Mouse (Mus musculus) spleen, adult 12 weeks (tissue): ENCODE results near the gene Ptrh2.
A peak's percentile ranks its signal among the peaks of the same experiment; 100 is the strongest.
"Not testable (repeated sequence)": the region's sequence is repeated elsewhere in the genome, so short reads cannot be mapped to it uniquely, and the experiment has no call there.

Experiments
- DNase-seq: peaks from one replicate; pipeline ENCODE4 v3.0.0; 2022; ENCODE audit warnings: low spot score

The Ptrh2 gene

GRCm38 (mm10) chr11:86734241-86734939 is 50.6 kb downstream of the Ptrh2 start:
- DNase-seq = no peak

GRCm38 (mm10) chr11:86734993-86735392 is 51.2 kb downstream of the Ptrh2 start:
- no peak for DNase-seq

- peak; percentile 41 for DNase-seq
Measured at GRCm38 (mm10) chr11:86737301-86738000, 53.7 kb downstream of the Ptrh2 start.

GRCm38 (mm10) chr11:86738308-86738707 is 54.5 kb downstream of the Ptrh2 start:
- DNase-seq = not testable (repeated sequence)

- no peak for DNase-seq
Measured at GRCm38 (mm10) chr11:86738956-86739355, 55.2 kb downstream of the Ptrh2 start.

- no peak for DNase-seq
Measured at GRCm38 (mm10) chr11:86739470-86739869, 55.7 kb downstream of the Ptrh2 start.

GRCm38 (mm10) chr11:86741505-86741904 is 57.7 kb downstream of the Ptrh2 start:
- DNase-seq = no peak
